Mouse (Mus musculus): ENCODE measurements at regions not wholly inside any gene's neighbourhood (a gene's known extent, or its start where the extent isn't known, plus 50 kb on each side); places are given as distances from the start of the nearest gene placed in this dataset.

DNA sequence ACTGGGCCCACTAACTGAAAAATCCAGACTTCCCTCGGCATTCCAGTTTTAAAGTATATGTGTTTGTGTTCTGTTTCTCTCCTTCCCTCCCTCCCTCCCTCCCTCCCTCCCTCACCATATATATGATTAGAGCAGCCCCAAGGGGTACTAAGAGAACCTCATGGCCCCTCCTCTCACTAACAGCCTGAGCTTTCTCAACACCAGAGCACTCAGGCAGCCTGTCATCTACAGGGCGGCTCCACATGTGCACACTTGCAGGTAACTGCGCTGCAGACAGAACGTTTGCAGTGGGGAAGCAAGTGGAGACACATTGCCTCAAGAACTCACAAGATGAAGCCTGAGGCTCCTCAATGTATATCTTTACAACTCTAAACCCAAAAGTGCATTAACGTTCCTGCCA is 294.9 kb downstream of the Sox4 start:
- Histone ChIP-seq H3K27me3 (replicated peaks) (no peaks in the 10 kb centered on the region), H3K36me3 (replicated peaks in 1 of 2; ENCODE audit: control insufficient read depth in 1 of 2, insufficient read depth in 1 of 2, low read length in 1 of 2) (no peaks in the 10 kb centered on the region), H3K4me3 (replicated peaks in 1 of 3; ENCODE audit: low read depth in 2 of 3, low read length in 2 of 3, poor library complexity in 1 of 3) (no peak overlapping the region), H3K27ac (ENCODE audit: insufficient read depth, low read depth) (no peak overlapping the region), H3K4me2 (ENCODE audit: insufficient read depth, low read depth, poor library complexity, severe bottlenecking) (no peak overlapping the region), H3K4me1 (ENCODE audit: control insufficient read depth in 1 of 2, insufficient read depth in 2 of 2) (no peaks in the 10 kb centered on the region), H3K9ac (ENCODE audit: insufficient read depth, low read depth) (no peak overlapping the region), H3K9me3 (replicated peaks; ENCODE audit: low read length) (no peaks in the 10 kb centered on the region), H3K79me2 (replicated peaks; ENCODE audit: control insufficient read depth, extremely low read depth, insufficient read depth, poor library complexity, severe bottlenecking) (no peaks in the 10 kb centered on the region)
- TF ChIP-seq CTCF (conservative IDR thresholded peaks at IDR 0.05 in 1 of 2, IDR thresholded peaks at IDR 0.05 in 1 of 2; ENCODE audit: low read depth in 2 of 2, low read length in 2 of 2) (no peak), MYC (IDR thresholded peaks at IDR 0.05; ENCODE audit: low read depth, low read length) (no peak), NELFE (IDR thresholded peaks at IDR 0.05; ENCODE audit: low read depth, low read length) (no peak), ZMIZ1 (IDR thresholded peaks at IDR 0.05; ENCODE audit: low read depth, low read length) (no peak), KAT2A (IDR thresholded peaks at IDR 0.05; ENCODE audit: insufficient replicate concordance, low read length) (no peak), CHD1 (IDR thresholded peaks at IDR 0.05; ENCODE audit: low read depth, low read length) (no peak), GABPA (IDR thresholded peaks at IDR 0.05; ENCODE audit: insufficient replicate concordance, low read depth, low read length) (no peak), JUN (IDR thresholded peaks at IDR 0.05; ENCODE audit: insufficient read depth, low read depth, low read length) (no peak), ETS1 (conservative IDR thresholded peaks at IDR 0.05; ENCODE audit: low read depth, low read length) (no peak), TBP (conservative IDR thresholded peaks at IDR 0.05; ENCODE audit: low read depth, low read length) (no peak), CHD2 (IDR thresholded peaks at IDR 0.05; ENCODE audit: low read length) (no peak), ELF1 (IDR thresholded peaks at IDR 0.05; ENCODE audit: low read depth, low read length) (no peak), NRF1 (IDR thresholded peaks at IDR 0.05; ENCODE audit: low read depth, low read length) (no peak), PAX5 (IDR thresholded peaks at IDR 0.05; ENCODE audit: low read length) (no peak)
- in situ Hi-C loops (cut with MboI; ENCODE audit: low pct_ligation_motif_present, low pct_unique_long_range_greater_than_20kb, low sequenced_read_pairs): no loop called here
- dilution Hi-C loops (cut with MboI; ENCODE audit: extremely low pct_ligation_motif_present, extremely low pct_unique_long_range_greater_than_20kb, low sequenced_read_pairs): no loop called here
- DNase-seq (ENCODE audit: extremely low read depth): no peak

DNA sequence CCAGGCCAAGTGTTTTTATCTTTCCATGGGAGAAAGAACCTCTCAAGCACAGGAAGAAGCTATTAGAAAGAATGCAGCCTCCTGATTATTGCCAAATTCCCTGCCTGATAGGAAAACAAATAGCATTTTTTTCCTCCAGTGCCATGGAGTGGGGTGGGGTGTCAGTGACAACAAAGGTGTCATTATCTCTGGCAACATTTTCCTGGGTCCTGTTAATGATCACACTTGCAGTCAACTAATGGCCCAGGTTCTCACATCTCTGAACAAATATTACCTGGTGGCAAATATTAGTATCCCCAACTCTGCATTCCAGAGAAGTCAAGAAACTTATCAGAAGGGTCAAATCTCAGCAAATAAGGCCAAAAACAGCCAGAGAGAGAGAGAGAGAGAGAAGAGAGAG is 298.6 kb downstream of the Sox4 start:
- DNase-seq (ENCODE audit: extremely low read depth): no peak
- H3K27ac ChIP-seq (ENCODE audit: insufficient read depth, low read depth): no peak overlapping the region
- H3K9me3 ChIP-seq (replicated peaks; ENCODE audit: low read length): no peaks in the 10 kb centered on the region
- TF ChIP-seq ZNF384 (IDR thresholded peaks at IDR 0.05; ENCODE audit: low read depth, low read length): no peak
- TF ChIP-seq MAZ (IDR thresholded peaks at IDR 0.05; ENCODE audit: low read depth, low read length): no peak
- TF ChIP-seq SMC3 (IDR thresholded peaks at IDR 0.05; ENCODE audit: low read depth, low read length): no peak
- TF ChIP-seq NRF1 (IDR thresholded peaks at IDR 0.05; ENCODE audit: low read depth, low read length): no peak
- TF ChIP-seq MXI1 (IDR thresholded peaks at IDR 0.05; ENCODE audit: low read depth, low read length): no peak
- no peak for TF ChIP-seq RCOR1 (conservative IDR thresholded peaks at IDR 0.05; ENCODE audit: low read depth, low read length)
- no peak for TF ChIP-seq TBP (conservative IDR thresholded peaks at IDR 0.05; ENCODE audit: low read depth, low read length)
- no peak for TF ChIP-seq MEF2A (IDR thresholded peaks at IDR 0.05; ENCODE audit: borderline replicate concordance, low read depth, low read length)
- no peak for TF ChIP-seq RAD21 (IDR thresholded peaks at IDR 0.05; ENCODE audit: low read depth, low read length)
- TF ChIP-seq POLR2A (IDR thresholded peaks at IDR 0.05; ENCODE audit: low read depth, low read length): no peak
- no peak for TF ChIP-seq USF1 (IDR thresholded peaks at IDR 0.05; ENCODE audit: low read depth, low read length)
- TF ChIP-seq ELF1 (IDR thresholded peaks at IDR 0.05; ENCODE audit: low read depth, low read length): no peak
- no peak for TF ChIP-seq MAFK (IDR thresholded peaks at IDR 0.05; ENCODE audit: insufficient replicate concordance, low read length)
- TF ChIP-seq E2F4 (IDR thresholded peaks at IDR 0.05; ENCODE audit: insufficient replicate concordance, low read depth, low read length): no peak
- TF ChIP-seq PAX5 (IDR thresholded peaks at IDR 0.05; ENCODE audit: low read length): no peak
- no peak for TF ChIP-seq USF2 (conservative IDR thresholded peaks at IDR 0.05; ENCODE audit: low read depth, low read length)
- no peak overlapping the region for H3K4me2 ChIP-seq (ENCODE audit: insufficient read depth, low read depth, poor library complexity, severe bottlenecking)
- dilution Hi-C loops (cut with MboI; ENCODE audit: extremely low pct_ligation_motif_present, extremely low pct_unique_long_range_greater_than_20kb, low sequenced_read_pairs): no loop called here
- no peaks in the 10 kb centered on the region for H3K79me2 ChIP-seq (replicated peaks; ENCODE audit: control insufficient read depth, extremely low read depth, insufficient read depth, poor library complexity, severe bottlenecking)
- H3K27me3 ChIP-seq (replicated peaks): no peaks in the 10 kb centered on the region
- H3K4me1 ChIP-seq (ENCODE audit: control insufficient read depth in 1 of 2, insufficient read depth in 2 of 2): no peaks in the 10 kb centered on the region
- no peaks in the 10 kb centered on the region for H3K36me3 ChIP-seq (replicated peaks in 1 of 2; ENCODE audit: control insufficient read depth in 1 of 2, insufficient read depth in 1 of 2, low read length in 1 of 2)
- in situ Hi-C loops (cut with MboI; ENCODE audit: low pct_ligation_motif_present, low pct_unique_long_range_greater_than_20kb, low sequenced_read_pairs): no loop called here
- no peak overlapping the region for H3K9ac ChIP-seq (ENCODE audit: insufficient read depth, low read depth)
- H3K4me3 ChIP-seq (replicated peaks in 1 of 3; ENCODE audit: low read depth in 2 of 3, low read length in 2 of 3, poor library complexity in 1 of 3): no peak overlapping the region

All from CH12.LX (cell line).